Mouse (Mus musculus) lung, adult 2 months (tissue): ENCODE measurements around the gene Hmox1.

Source experiments
- CTCF ChIP-seq: fragments of 200-500 bp; IDR thresholded peaks from 2 replicates; pipeline ENCODE4 v1.5.1; 2011; ENCODE audit warnings: mild to moderate bottlenecking, low read length, control low read depth; ENCODE audit not compliant: insufficient read depth
- POLR2A ChIP-seq: fragments of 200-500 bp; IDR thresholded peaks from 2 replicates; pipeline ENCODE4 v1.6.1; 2011; ENCODE audit warnings: low read depth, mild to moderate bottlenecking, control low read depth, low read length, borderline replicate concordance; ENCODE audit errors: extremely low read depth

GRCm38 (mm10) chr8:75135756-75136155 lies 42.3 kb downstream of the Hmox1 start:
- TF ChIP-seq POLR2A (no peak), CTCF (no peak)
